Mouse (Mus musculus): ENCODE results near the gene Prox1.

The Prox1 gene

DNA sequence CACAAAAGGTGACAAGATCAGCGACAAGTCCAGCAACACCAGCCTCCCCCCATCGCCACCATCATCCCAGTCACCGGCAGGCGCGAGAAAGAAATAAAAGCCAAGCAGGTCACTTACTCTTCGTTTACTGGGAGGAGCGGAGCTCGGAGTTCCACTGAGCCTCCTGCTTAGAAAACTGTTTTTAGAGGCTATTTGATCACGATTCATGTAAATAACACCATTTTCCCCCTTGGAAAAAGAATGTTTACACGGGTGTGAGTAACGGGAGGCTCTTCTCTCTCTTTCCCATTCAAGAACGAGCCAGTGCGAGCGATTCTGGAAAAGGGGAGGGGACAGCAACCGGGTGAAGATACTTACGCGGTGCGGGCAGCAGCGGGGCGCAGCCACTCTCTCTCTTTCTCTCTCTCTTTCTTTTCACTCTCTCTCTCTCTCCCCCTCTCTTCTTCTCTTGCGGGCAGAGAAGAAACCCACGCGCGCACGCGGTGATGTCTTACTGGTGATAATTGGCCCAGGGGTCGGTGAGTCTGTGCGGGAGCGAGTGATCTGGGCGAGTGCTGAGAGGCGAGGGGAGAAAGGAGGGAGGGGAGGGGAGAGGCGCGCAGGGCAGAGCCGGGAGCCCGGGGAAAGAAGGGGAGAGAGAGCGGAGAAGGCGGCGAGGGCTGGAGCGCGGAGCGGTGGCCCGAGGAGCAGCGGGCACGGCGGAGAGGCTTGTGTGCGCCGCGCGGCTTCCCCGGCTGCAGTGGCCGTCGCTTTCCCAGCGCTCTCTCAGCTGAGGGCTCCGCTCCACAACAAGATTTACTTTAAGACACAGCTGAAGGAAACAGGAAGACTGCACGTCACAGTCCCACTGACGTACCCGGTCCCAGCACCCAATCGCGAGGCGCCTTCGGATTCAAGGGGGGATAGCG is at the start of gene Prox1:
TSS of gene Prox1 (minus strand) at position 804 of the 908 bp plus-strand sequence.
- DNase-seq (ENCODE audit: extremely low spot score, low spot score): peak; percentile 89

DNA sequence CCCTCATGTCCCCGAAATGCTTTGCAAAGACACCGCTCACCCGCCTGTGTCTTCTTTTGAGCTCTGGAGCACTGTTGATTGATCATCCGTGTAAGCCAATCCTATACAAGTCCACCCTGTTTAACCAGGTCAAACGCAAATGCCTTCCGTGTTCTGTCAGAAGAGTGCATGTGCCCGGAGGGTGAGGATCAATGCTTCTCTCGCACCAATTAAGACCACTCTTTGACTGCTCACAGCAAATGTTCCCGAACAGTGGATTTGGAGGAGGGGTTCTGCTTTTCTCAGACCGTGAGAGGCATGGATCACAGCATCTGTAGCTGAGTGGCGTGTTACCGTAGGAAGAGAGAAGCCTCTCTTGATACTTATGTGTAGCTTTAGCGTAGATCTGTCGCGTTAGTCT is 46.1 kb upstream of the Prox1 start:
- no peak for DNase-seq (ENCODE audit: extremely low spot score, low spot score)

DNA sequence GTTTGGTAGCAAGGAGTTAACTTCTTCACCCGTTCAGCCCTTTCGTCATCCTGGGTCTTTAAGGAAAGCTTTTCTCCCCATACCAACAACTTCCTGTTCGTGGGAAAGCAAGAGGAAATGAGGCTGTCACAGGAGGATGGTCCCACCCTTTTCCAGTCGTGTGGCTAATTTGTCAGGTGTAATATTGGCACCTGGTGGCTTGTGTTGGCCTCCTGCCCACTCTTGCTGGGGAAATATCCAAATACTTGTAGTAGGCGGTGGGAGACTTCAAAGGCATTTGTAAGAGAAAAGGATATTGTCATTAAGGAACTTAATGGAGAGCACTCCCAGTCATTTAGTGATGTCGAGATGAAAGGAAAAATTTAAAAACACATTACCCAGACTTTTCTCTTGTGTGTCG is 44.1 kb upstream of the Prox1 start:
- DNase-seq (ENCODE audit: extremely low spot score, low spot score): no peak

DNA sequence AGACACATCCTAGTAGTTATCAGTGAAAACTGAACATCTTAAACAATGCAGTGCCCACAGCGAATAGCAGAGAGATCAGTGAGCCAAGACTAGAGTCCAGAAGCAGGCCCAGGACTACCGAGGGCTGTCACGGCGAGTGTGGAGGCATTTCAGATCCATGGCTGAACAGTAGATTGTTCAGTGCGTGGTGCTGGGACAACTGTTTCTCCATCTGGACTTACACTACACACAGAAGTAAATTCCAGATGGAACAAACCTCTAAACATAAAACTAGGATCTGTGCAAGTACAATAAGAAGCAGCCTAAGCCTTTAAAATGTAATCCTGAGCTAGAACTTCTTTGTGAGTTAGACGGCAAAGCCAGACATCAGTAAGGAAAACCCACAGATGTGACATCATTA is 42.7 kb upstream of the Prox1 start:
- no peak for DNase-seq (ENCODE audit: extremely low spot score, low spot score)

DNA sequence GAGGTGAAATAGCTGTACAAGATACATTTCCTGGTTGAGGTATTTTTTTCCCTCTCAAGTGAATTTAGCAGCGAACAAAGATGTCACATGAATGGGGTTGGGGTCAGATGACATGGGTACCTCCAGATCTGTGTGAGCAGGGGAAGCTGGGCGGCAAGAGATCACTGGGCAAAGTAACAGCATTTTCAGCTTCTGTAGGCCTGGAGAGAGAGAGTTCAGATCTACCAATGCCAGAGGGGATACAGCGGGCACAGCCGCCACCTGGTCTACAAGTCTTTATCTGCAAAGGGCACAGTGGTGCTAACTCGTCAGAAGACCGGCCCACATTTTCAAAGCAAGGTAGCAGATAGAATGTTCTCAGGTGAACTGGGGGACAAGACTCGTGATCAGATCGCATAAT is 36.7 kb upstream of the Prox1 start:
- no peak for DNase-seq (ENCODE audit: extremely low spot score, low spot score)

DNA sequence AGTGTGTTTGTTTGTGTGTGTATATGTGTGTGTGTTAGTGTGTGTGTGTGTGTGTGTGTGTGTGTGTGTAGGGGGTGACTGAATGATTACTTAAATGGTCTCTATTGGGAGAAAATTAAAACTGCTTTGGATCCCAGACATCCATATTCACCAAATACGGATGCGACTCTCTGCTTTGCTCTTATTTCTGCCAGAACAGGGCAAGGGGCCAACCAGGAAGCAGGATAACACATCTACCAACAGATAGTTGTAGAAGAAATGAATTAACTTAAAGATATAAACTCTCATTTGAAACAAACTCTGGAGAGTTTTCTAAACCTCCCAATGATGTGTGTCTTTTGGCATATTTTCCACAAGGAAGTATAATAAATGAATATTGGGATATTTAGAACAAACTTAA is 35.2 kb upstream of the Prox1 start:
- DNase-seq (ENCODE audit: extremely low spot score, low spot score): no peak

DNA sequence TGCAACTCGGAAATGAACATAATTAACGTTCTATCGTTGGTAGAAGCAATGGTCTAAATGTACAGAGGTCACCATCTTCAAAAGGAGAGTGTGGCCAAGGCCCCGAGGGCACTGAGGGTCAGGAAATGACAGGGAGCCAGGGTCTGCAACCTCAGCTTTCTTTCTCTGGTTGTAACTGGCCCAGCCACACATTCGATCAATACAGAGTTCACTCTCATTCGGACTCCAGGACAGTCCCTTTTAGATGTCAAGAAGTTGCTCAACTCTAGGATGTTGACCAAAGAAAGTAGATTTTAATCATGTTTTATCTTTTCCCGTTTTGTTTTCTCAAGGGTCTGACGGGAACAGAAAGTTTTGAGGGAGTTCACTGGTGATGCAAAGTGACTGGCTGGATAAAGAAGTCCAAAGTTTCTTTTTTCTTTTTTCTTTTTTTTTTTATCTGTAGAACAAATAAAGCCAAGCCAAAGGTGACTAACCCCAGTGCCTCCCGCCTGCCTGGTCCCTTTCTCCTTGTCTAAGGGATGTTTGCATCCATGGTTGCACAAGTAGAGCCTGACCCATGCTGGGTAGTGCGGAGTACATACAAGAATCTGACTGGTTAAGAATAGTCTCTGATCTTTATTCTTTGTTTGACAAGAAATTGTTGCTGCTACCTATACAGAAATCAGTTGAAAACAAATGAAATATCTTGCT is 34.0 kb upstream of the Prox1 start:
- DNase-seq (ENCODE audit: extremely low spot score, low spot score): no peak

DNA sequence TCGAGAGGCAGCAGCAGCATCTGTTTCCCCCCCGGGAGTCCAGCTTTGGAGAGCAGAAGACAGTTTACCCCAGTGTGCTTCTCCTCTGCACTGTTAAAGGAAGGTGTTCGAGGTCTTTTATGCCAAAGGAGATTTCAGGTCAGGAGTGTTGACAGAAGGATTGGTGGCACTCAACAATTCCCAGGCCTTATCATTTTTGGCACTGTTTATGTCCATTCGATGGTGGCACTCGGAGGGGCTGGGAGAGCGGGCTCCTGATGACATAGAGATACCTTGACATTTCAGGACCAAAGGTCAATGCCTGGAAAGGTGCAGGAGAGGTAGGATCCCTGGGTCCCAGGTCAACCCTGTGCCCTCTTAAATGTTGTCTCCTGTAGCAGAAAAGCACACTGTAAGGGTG is 31.2 kb upstream of the Prox1 start:
- no peak for DNase-seq (ENCODE audit: extremely low spot score, low spot score)

DNA sequence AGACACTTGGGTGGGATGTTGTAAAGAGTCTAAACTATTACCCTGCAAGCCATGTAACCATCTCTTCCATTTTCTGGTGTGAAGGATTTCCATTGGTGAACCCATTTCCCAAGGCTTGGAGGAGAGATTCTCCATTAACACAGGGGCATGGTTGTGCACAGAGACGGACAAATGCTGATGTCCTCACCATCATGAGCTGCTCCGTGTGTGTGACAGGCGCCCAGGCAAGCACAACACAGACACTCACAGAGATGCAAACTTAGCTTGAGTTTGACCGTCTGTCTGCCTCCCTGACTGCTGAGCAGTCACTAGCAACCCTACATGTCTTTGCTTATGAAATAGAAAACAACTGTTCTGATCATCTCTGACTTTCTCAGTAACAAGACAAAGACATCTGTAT is 30.5 kb upstream of the Prox1 start:
- DNase-seq (ENCODE audit: extremely low spot score, low spot score): no peak

DNA sequence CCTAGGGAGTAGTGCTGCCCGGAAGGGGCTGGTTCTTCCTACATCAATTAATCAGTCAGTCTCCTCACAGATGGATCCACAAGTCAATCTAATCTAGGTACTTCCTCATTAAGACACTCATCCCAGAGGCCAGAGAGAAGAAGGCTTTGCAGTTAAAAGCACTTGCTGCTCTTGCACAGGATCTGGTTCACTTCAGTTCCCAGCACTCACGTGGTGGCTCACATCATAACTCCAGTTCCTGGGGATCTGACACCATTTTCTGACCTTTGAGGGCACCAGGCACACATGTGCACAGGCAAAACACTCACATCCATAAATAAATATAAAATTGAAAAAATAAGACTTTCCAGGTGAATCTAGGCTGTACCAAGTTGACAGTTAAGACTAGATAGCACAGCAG is 27.7 kb upstream of the Prox1 start:
- DNase-seq (ENCODE audit: extremely low spot score, low spot score): no peak

DNA sequence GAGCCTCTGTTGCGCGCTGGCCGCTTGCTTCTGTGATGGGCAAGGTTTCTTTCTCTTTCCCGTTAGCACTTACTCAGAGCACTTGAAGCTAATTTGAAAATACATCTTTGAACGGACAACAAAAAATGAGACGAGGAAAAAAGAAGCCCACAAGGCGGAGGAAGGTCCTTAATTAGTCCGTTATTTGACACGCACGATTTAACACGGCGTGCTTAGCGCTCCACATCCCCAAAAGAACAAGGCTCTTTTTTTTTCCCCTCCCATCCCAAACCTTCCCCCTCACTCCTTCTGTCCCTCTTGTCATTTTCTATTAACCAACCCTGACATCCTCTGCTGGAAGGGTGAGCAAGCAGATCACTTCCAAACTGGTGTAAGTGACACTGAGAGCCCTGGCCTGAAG is 21.5 kb upstream of the Prox1 start:
- no peak for DNase-seq (ENCODE audit: extremely low spot score, low spot score)

DNA sequence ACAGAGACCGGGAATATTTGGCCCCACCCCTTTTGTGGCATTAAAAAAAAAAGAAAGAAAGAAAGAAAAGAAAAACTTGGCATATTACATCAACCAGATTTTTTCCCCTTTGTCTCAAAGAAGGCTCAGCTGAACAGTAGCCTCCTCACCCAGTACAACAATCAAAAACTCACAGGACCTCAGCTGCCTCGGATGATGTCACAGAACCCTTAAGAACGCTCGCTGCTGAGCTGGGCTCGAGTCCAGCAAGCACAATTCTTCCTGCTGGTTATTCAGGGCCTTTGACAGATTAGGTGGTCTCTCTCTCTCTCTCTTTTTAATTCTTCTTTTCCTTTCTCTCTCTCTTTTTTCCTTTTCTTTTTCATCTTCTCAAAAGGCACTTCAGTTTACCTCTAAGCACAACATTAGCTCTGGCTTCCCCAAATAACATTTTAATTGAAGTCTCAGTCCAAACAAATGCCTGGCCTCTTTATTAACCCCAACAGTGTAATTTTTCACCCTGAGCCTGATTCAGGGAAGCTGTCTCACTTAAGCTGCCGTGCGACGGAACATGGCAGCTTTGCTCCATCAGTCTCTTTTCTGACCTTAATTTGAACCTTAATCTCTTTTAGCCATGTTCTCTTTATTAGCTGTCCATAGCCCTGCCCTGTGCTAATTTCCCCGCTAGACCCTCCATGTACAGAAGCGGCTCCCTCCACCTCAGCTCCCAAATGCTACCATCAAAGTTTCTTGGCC is 19.9 kb upstream of the Prox1 start:
- DNase-seq (ENCODE audit: extremely low spot score, low spot score): no peak

DNA sequence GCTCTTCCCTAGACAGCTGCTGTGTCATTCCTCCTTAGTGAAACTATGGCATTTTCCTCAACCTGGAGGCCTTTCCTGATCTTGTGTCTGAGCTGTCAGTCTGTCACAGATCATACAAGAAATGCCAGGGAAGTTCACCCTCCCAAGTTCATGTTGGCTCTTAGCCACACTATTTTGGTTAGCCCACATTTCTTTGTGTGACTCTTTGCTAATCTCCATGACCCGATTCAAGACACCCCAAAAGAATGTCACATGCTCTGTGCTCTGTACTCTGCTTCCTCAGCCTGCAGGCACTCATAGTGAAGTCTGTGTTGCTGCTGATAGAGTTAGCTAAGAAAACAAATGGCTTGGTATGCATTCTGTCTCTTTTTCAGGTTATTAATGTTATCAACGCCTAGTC is 18.6 kb upstream of the Prox1 start:
- DNase-seq (ENCODE audit: extremely low spot score, low spot score): no peak

DNA sequence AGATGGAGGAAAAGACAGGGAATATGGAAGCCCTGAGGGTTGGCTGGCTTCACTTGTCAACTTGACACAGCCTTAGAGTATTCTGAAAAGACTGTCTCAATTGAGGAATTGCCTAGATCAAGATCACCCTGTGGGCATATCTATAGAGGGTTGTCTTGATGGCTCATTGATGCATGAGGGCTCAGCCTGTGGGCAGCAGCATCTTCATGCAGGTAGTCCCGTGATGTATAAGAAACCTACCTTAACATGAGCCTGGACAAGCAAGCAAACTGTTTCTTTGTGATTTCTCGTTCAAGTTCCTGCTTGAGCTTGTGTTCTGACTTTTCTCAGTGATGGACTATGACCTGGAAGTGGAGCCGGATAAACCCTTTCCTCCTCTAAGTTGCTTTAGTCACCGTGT is 15.8 kb upstream of the Prox1 start:
- DNase-seq (ENCODE audit: extremely low spot score, low spot score): no peak

DNA sequence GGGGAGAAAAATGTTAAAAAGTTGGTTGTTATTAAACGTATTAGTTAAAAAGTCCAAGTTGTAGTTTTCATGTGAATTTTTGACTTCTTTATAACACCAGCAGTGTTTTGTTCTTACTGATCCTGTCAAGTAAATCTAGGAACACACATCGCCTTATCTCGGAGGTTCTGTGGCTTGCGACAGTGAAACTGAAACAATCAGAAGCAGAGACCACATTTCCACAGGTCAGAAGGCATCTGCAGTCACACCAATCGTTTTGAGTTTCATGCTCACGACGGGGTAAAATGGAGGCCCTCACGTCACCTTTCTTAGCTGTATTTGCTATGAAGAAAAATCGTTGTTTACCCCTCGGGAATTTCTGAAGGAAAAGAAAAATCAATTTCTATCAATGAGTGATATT is 14.8 kb upstream of the Prox1 start:
- DNase-seq (ENCODE audit: extremely low spot score, low spot score): no peak

DNA sequence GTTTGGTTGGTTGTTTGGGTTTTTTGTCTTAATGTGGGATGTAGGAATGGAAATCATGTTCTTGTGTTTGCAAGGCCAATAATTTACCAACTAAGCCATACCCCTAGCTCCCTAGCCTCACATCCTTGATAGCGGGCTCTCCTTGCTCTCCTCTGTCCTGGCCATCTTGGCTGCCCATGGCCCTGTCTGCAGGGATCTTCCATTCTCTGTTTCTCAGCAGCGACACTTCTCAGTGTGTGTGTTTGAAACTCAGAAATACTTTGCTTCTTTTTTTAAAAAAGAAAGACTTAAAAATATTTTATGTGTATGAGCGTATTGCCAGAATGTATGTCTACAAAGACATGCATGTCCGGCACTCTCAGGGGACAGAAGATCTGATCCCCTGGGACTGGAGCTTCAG is 13.1 kb upstream of the Prox1 start:
- DNase-seq (ENCODE audit: extremely low spot score, low spot score): no peak

DNA sequence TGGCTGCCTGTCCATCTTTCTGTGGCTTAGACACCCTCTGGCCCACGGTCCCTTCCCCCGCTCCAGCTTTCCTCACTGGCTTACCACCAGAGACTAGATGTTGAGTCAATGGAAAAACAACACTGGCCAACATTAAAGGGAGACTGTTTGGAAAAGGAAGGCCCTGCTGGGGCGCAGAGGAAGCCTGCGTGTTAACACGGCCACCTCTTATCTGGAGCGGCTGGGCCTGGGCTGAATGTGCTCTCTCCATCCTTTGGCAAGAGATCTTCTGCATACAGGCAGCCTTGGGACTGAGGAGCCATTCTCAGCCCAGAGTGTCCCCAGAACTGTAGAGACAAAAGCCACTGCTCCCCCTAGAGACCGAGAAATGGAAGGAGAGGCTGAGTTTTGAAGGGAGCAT is 11.3 kb upstream of the Prox1 start:
- DNase-seq (ENCODE audit: extremely low spot score, low spot score): no peak

DNA sequence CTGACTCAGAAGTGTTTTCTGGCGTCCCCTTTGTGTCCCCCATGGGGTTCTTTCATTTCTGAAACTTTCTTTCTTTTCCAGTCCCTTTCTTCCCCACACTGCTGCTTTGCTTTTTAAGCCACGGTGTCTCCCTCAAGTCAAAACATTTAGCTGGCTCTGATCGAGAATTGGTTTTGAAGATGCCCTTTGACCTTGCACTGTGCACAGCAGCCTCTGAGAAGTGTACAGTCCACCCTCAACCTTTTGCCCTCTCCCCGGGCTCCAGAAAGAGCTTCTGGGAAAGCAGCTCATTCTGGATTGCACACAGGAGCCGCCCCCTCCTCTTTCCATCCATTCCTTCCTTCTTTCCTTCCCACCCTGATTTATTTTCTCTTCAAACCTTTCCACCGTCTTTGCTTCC is 10.3 kb upstream of the Prox1 start:
- DNase-seq (ENCODE audit: extremely low spot score, low spot score): no peak

DNA sequence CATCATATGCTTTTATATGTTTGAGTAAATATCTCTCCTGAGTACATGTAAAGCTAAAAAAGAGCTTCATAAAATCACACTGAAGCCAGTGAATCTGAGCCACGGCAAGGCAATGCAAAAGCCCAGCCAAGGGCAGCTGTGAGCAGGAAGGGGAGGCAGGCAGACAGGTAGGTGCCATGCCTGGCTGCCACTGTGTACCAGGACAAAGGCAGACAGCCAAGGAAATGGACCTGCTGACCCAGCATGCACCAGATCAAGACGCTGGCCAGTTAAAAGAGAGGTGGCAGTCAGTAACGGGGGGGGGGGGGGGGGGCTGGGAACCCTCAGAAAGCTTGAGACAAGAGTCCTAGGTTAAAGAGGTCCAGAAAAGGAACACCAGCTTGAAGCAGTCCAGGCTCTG is 6.4 kb upstream of the Prox1 start:
- no peak for DNase-seq (ENCODE audit: extremely low spot score, low spot score)

DNA sequence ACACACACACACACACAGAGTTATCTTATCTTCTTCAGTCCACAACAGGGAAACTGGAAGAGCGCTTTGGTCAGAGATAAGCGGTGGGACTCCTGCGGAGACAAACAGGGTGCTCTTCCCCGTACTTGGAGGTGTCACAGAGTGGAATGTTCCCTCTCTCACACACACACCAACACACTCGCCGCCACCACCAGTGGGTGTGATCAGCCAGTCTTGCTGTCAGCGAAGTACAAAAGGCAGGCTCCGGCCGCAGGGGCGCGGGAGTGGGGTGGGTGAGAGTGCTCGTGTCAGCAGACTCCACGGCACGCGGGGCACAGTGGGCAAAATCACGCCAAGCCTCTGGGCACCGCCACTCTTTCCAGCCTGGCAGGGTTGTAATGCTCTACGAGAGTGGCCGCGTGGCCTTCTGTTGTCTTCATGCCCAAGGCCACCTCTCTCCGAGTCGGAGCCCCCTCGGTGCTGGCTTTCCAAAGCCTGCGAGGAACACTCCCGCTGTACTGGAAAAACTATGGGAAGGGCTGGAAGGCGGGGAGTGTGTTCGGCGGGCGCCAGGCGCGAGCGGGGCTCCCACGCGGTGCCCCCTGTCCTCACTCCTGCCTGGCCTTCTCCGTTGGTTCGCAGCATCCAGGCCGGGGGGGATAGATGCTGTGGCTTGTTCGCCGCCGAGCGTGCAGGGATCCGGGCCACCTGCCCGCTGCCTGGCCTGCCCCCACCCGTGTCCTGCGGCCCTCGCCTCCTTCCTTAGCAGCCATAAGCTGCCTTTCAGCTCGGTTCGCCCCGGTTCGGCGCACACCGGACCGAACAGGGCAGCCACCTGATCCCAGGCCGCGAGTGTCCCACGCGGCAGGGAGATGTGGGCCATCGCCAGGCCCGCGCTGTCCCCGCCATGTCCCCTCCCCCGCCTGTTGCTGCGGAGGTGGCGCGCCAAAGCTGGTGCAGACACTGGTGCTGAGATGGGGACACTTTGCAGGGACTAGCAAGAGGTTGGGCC is 4.5 kb upstream of the Prox1 start:
- peak; percentile 64 for DNase-seq (ENCODE audit: extremely low spot score, low spot score)

DNA sequence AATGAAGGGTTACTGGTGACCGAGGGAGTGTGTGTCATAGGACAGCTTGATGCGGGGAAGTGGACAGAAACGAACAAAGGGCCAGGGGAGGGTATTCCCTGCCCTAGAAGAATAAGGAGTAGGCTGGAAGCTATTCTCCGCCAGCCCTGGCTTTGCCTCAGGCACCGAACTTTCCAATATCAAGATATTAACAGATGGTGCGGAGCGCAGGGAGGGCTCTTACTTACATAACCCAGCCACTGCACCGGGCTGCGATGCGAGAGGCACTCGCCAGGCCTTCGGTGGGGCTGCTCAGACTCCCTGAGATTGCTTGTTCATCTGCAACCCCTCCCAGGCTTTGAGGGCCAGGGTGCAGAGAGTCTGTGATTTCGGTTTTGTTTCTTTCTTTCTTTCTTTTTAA is 3.7 kb upstream of the Prox1 start:
- DNase-seq (ENCODE audit: extremely low spot score, low spot score): peak; percentile 74
